Mouse (Mus musculus): ENCODE results near the gene Lyrm2. TPM values are rescaled to one million over a fixed set of nuclear protein-coding genes. Genes with fewer than 3 reads are reported as not detected.

Gene Lyrm2
- total and polyA plus RNA-seq, 3 experiments = 35.7 to 135 (median 47.5) TPM

- in situ Hi-C loops (cut with MboI; ENCODE audit: low pct_ligation_motif_present, low pct_unique_long_range_greater_than_20kb, low sequenced_read_pairs) = no loop called here
- no peak overlapping the region for H3K9ac ChIP-seq (ENCODE audit: insufficient read depth, low read depth)
- TF ChIP-seq CTCF (conservative IDR thresholded peaks at IDR 0.05 in 1 of 2, IDR thresholded peaks at IDR 0.05 in 1 of 2; ENCODE audit: low read depth in 2 of 2, low read length in 2 of 2) = no peak
- no peak for TF ChIP-seq MXI1 (IDR thresholded peaks at IDR 0.05; ENCODE audit: low read depth, low read length)
- no peak for TF ChIP-seq JUND (conservative IDR thresholded peaks at IDR 0.05; ENCODE audit: low read depth, low read length)
- TF ChIP-seq MAZ (IDR thresholded peaks at IDR 0.05; ENCODE audit: low read depth, low read length) = no peak
- TF ChIP-seq TCF12 (IDR thresholded peaks at IDR 0.05; ENCODE audit: low read depth, low read length) = no peak
- TF ChIP-seq MAFK (IDR thresholded peaks at IDR 0.05; ENCODE audit: insufficient replicate concordance, low read length) = no peak
- TF ChIP-seq UBTF (IDR thresholded peaks at IDR 0.05; ENCODE audit: low read depth, low read length) = no peak
- no peak for TF ChIP-seq HCFC1 (IDR thresholded peaks at IDR 0.05; ENCODE audit: low read depth, low read length)
- TF ChIP-seq POLR2AphosphoS2 (IDR thresholded peaks at IDR 0.05; ENCODE audit: low read depth, low read length) = no peak
- no peak for TF ChIP-seq ZMIZ1 (IDR thresholded peaks at IDR 0.05; ENCODE audit: low read depth, low read length)
- no peaks in the 10 kb centered on the region for H3K27me3 ChIP-seq (replicated peaks)
- no peaks in the 10 kb centered on the region for H3K9me3 ChIP-seq (replicated peaks; ENCODE audit: low read length)
- H3K4me1 ChIP-seq (ENCODE audit: control insufficient read depth in 1 of 2, insufficient read depth in 2 of 2) = no peaks in the 10 kb centered on the region
- no peak for DNase-seq (ENCODE audit: extremely low read depth)
- H3K79me2 ChIP-seq (replicated peaks; ENCODE audit: control insufficient read depth, extremely low read depth, insufficient read depth, poor library complexity, severe bottlenecking) = no peaks in the 10 kb centered on the region
- H3K4me3 ChIP-seq (replicated peaks in 1 of 3; ENCODE audit: low read depth in 2 of 3, low read length in 2 of 3, poor library complexity in 1 of 3) = no peak overlapping the region
- no peaks in the 10 kb centered on the region for H3K36me3 ChIP-seq (replicated peaks in 1 of 2; ENCODE audit: control insufficient read depth in 1 of 2, insufficient read depth in 1 of 2, low read length in 1 of 2)
- H3K27ac ChIP-seq (ENCODE audit: insufficient read depth, low read depth) = no peak overlapping the region
- no peak overlapping the region for H3K4me2 ChIP-seq (ENCODE audit: insufficient read depth, low read depth, poor library complexity, severe bottlenecking)
- dilution Hi-C loops (cut with MboI; ENCODE audit: extremely low pct_ligation_motif_present, extremely low pct_unique_long_range_greater_than_20kb, low sequenced_read_pairs) = no loop called here
Observed at GRCm38 (mm10) chr4:32838401-32838800, 38.3 kb downstream of the Lyrm2 start.

Other genes with a start within 250 kb of the Lyrm2 start
- not detected in 2 replicates for gene Gja10, start 197.5 kb upstream of the Lyrm2 start, total RNA-seq (2012; rRNA removed)
- not detected in 2 replicates for gene Gja10, start 197.5 kb upstream of the Lyrm2 start, total RNA-seq (2014; rRNA removed)
- gene Gja10, start 197.5 kb upstream of the Lyrm2 start, polyA plus RNA-seq (2012; ENCODE audit: insufficient read length, low read depth) = 0.13 TPM in 1 of 2 replicates, not detected in the other
- 26.3 and 34.1 TPM in 2 replicates for gene Casp8ap2, start 184.8 kb upstream of the Lyrm2 start, total RNA-seq (2012; rRNA removed)
- 43.4 and 58.6 TPM in 2 replicates for gene Casp8ap2, start 184.8 kb upstream of the Lyrm2 start, total RNA-seq (2014; rRNA removed)
- 27.2 and 30.6 TPM in 2 replicates for gene Casp8ap2, start 184.8 kb upstream of the Lyrm2 start, polyA plus RNA-seq (2012; ENCODE audit: insufficient read length, low read depth)
- 53.5 and 69.4 TPM in 2 replicates for gene Mdn1, start 143.1 kb upstream of the Lyrm2 start, total RNA-seq (2012; rRNA removed)
- gene Mdn1, start 143.1 kb upstream of the Lyrm2 start, total RNA-seq (2014; rRNA removed) = 26.0 and 31.1 TPM in 2 replicates
- 76.7 and 89.5 TPM in 2 replicates for gene Mdn1, start 143.1 kb upstream of the Lyrm2 start, polyA plus RNA-seq (2012; ENCODE audit: insufficient read length, low read depth)
- 1.4 and 2.1 TPM in 2 replicates for gene Ankrd6, start 150.6 kb downstream of the Lyrm2 start, total RNA-seq (2012; rRNA removed)
- 1.3 TPM in 2 replicates for gene Ankrd6, start 150.6 kb downstream of the Lyrm2 start, total RNA-seq (2014; rRNA removed)
- 1.5 and 1.6 TPM in 2 replicates for gene Ankrd6, start 150.6 kb downstream of the Lyrm2 start, polyA plus RNA-seq (2012; ENCODE audit: insufficient read length, low read depth)
- 0.76 and 1.4 TPM in 2 replicates for gene Rragd, start 182.8 kb downstream of the Lyrm2 start, total RNA-seq (2012; rRNA removed)
- gene Rragd, start 182.8 kb downstream of the Lyrm2 start, total RNA-seq (2014; rRNA removed) = 0.46 and 0.49 TPM in 2 replicates
- 0.82 and 1.1 TPM in 2 replicates for gene Rragd, start 182.8 kb downstream of the Lyrm2 start, polyA plus RNA-seq (2012; ENCODE audit: insufficient read length, low read depth)
- 64.3 and 70.0 TPM in 2 replicates for gene Ube2j1, start 231.2 kb downstream of the Lyrm2 start, total RNA-seq (2012; rRNA removed)
- 122 and 131 TPM in 2 replicates for gene Ube2j1, start 231.2 kb downstream of the Lyrm2 start, total RNA-seq (2014; rRNA removed)
- 93.0 and 103 TPM in 2 replicates for gene Ube2j1, start 231.2 kb downstream of the Lyrm2 start, polyA plus RNA-seq (2012; ENCODE audit: insufficient read length, low read depth)

All from CH12.LX (cell line).